Mouse (Mus musculus) lung, embryonic 14.5 days (tissue): Measurements from ENCODE around the gene Gatad2b. TPM values are rescaled to one million over a fixed set of nuclear protein-coding genes. Genes with fewer than 3 reads are reported as not detected.
A peak's percentile ranks its signal among the peaks of the same experiment; 100 is the strongest.

Source experiments
- ATAC-seq: fragments of 200-750 bp; cut with Nextera tagmentation; 2 replicates; pipeline ENCODE4 v1.8.0; 2017; ENCODE audit warnings: mild to moderate bottlenecking, moderate TSS enrichment, moderate library complexity; ENCODE audit not compliant: insufficient read depth
- DNase-seq: peaks from one replicate; pipeline ENCODE4 v3.0.0-alpha.2; 2015
- H3K27ac ChIP-seq: fragments of 300-500 bp; sonication (generic); 2 replicates; pipeline ENCODE4 v1.5.1; 2014; ENCODE audit warnings: low read depth, mild to moderate bottlenecking, moderate library complexity
- H3K27me3 ChIP-seq: fragments of 300-500 bp; sonication (generic); 2 replicates; pipeline ENCODE4 v1.6.1; 2014; ENCODE audit warnings: low read length, control low read depth; ENCODE audit not compliant: insufficient read depth
- H3K36me3 ChIP-seq: fragments of 300-500 bp; sonication (generic); 2 replicates; pipeline ENCODE4 v1.6.1; 2014; ENCODE audit warnings: control low read depth; ENCODE audit not compliant: insufficient read depth
- H3K4me1 ChIP-seq: fragments of 300-500 bp; sonication (generic); 2 replicates; pipeline ENCODE4 v1.6.1; 2014; ENCODE audit warnings: antibody characterized with exemption, control low read depth; ENCODE audit not compliant: insufficient read depth
- H3K4me2 ChIP-seq: fragments of 300-500 bp; sonication (generic); 2 replicates; pipeline ENCODE4 v1.6.1; 2014; ENCODE audit warnings: mild to moderate bottlenecking
- H3K4me3 ChIP-seq: fragments of 300-500 bp; sonication (generic); 2 replicates; pipeline ENCODE4 v1.5.1; 2014; ENCODE audit warnings: low read depth, low read length
- H3K9ac ChIP-seq: fragments of 300-500 bp; sonication (generic); 2 replicates; pipeline ENCODE4 v1.6.1; 2014
- H3K9me3 ChIP-seq: fragments of 300-500 bp; sonication (generic); 2 replicates; pipeline ENCODE4 v1.6.1; 2016; ENCODE audit warnings: low read depth, low read length, control low read depth
- CTCF ChIP-seq: IDR thresholded peaks from 2 replicates; pipeline ENCODE4 v1.5.1; 2016; ENCODE audit warnings: antibody characterized with exemption, low read depth
- WGBS: fragments of 180-500 bp; shearing (Covaris S2); extraction: QIAGEN DNeasy Blood & Tissue Kit; methylation state at CpG from one replicate; pipeline ENCODE4 v1.1.7; 2014; 5-methylcytosine and 5-hydroxymethylcytosine counted together
- polyA plus RNA-seq: library from polyadenylated mRNA; unstranded; fragments of >200 nt; fragmentation: Nextera tagmentation; extraction: Ambion mirVana; gene quantifications from 2 replicates; pipeline ENCODE4 v1.2.1, GENCODE M21; 2014

Gene Gatad2b
- polyA plus RNA-seq, 1 experiment from 2014 or later = 15.8 TPM

- Histone ChIP-seq H3K4me1 (peaks cover 17% of the 10 kb centered on the region), H3K4me2 (peak within 1 kb of the TSS; percentile 99), H3K9ac (peak within 1 kb of the TSS; percentile 74), H3K36me3 (peaks cover 58% of the 10 kb centered on the region), H3K9me3 (no peaks in the 10 kb centered on the region), H3K4me3 (peak within 1 kb of the TSS; percentile 66), H3K27ac (peak within 1 kb of the TSS; percentile 92), H3K27me3 (no peaks in the 10 kb centered on the region)
- ATAC-seq = peak; percentile 74
- WGBS = under 1% methylated on average over 55 of the region's 55 CpGs
- peak; percentile 79 for DNase-seq
- TF ChIP-seq CTCF = no peak
These were observed 96.8 kb downstream of the Gatad2b start, which contains the start of gene Slc27a3 for GRCm38 (mm10) chr3:90389511-90390490. Gene Slc27a3, minus strand, starts transcription at chr3:90389938.

GRCm38 (mm10) chr3:90391004-90391403 is 98.0 kb downstream of the Gatad2b start:
- TF ChIP-seq CTCF = no peak
- ATAC-seq (no peak), DNase-seq (no peak)
- Histone ChIP-seq H3K9me3 (no peaks in the 10 kb centered on the region), H3K4me1 (peaks cover 17% of the 10 kb centered on the region), H3K36me3 (peaks cover 60% of the 10 kb centered on the region), H3K4me3 (no peak overlapping the region), H3K9ac (no peak overlapping the region), H3K27ac (no peak overlapping the region), H3K4me2 (no peak overlapping the region), H3K27me3 (no peaks in the 10 kb centered on the region)
- 53% methylated on average over 4 of the region's 4 CpGs for WGBS

- H3K4me1 ChIP-seq = peaks cover 17% of the 10 kb centered on the region
- no peak overlapping the region for H3K4me3 ChIP-seq
- no peak for DNase-seq
- no peaks in the 10 kb centered on the region for H3K27me3 ChIP-seq
- ATAC-seq = no peak
- H3K27ac ChIP-seq = no peak overlapping the region
- no peak for TF ChIP-seq CTCF
- H3K4me2 ChIP-seq = no peak overlapping the region
- H3K36me3 ChIP-seq = peaks cover 61% of the 10 kb centered on the region
- 80% methylated on average over 8 of the region's 8 CpGs for WGBS
- no peak overlapping the region for H3K9ac ChIP-seq
- no peaks in the 10 kb centered on the region for H3K9me3 ChIP-seq
These were observed 99.0 kb downstream of the Gatad2b start for GRCm38 (mm10) chr3:90391941-90392340.

GRCm38 (mm10) chr3:90392661-90393060 is 99.7 kb downstream of the Gatad2b start:
- Histone ChIP-seq H3K9ac (no peak overlapping the region), H3K9me3 (no peaks in the 10 kb centered on the region), H3K36me3 (peaks cover 62% of the 10 kb centered on the region), H3K4me2 (no peak overlapping the region), H3K4me1 (peaks cover 16% of the 10 kb centered on the region), H3K27me3 (no peaks in the 10 kb centered on the region), H3K4me3 (no peak overlapping the region), H3K27ac (no peak overlapping the region)
- ATAC-seq (no peak), DNase-seq (no peak)
- 89% methylated on average over 3 of the region's 3 CpGs for WGBS
- no peak for TF ChIP-seq CTCF

GRCm38 (mm10) chr3:90395629-90396028 is 102.7 kb downstream of the Gatad2b start:
- no peak overlapping the region for H3K27ac ChIP-seq
- no peaks in the 10 kb centered on the region for H3K9me3 ChIP-seq
- ATAC-seq (no peak), DNase-seq (no peak)
- WGBS = 79% methylated on average over 3 of the region's 3 CpGs
- no peak for TF ChIP-seq CTCF
- no peak overlapping the region for H3K9ac ChIP-seq
- no peaks in the 10 kb centered on the region for H3K27me3 ChIP-seq
- H3K36me3 ChIP-seq = peaks cover 89% of the 10 kb centered on the region
- H3K4me3 ChIP-seq = no peak overlapping the region
- peaks cover 1% of the 10 kb centered on the region; the same call in 1 of the 2 replicates for H3K4me1 ChIP-seq
- H3K4me2 ChIP-seq = no peak overlapping the region

GRCm38 (mm10) chr3:90400993-90401392 is 108.0 kb downstream of the Gatad2b start:
- no peak for ATAC-seq
- DNase-seq = no peak
- TF ChIP-seq CTCF = no peak
- no peaks in the 10 kb centered on the region for H3K9me3 ChIP-seq
- no peaks in the 10 kb centered on the region for H3K4me1 ChIP-seq
- H3K9ac ChIP-seq = no peak overlapping the region
- H3K4me2 ChIP-seq = no peak overlapping the region
- WGBS = 52% methylated on average over 4 of the region's 4 CpGs
- no peak overlapping the region for H3K4me3 ChIP-seq
- H3K27ac ChIP-seq = no peak overlapping the region
- H3K27me3 ChIP-seq = no peaks in the 10 kb centered on the region
- H3K36me3 ChIP-seq = peaks cover 94% of the 10 kb centered on the region

GRCm38 (mm10) chr3:90404121-90404520 is 111.1 kb downstream of the Gatad2b start:
- no peak overlapping the region for H3K4me3 ChIP-seq
- TF ChIP-seq CTCF = no peak
- no peaks in the 10 kb centered on the region for H3K27me3 ChIP-seq
- DNase-seq (no peak), ATAC-seq (no peak)
- no peak overlapping the region for H3K27ac ChIP-seq
- no peak overlapping the region for H3K4me2 ChIP-seq
- no peak overlapping the region for H3K9ac ChIP-seq
- 78% methylated on average over 3 of the region's 3 CpGs for WGBS
- H3K36me3 ChIP-seq = peaks cover 99% of the 10 kb centered on the region
- no peaks in the 10 kb centered on the region for H3K9me3 ChIP-seq
- no peaks in the 10 kb centered on the region for H3K4me1 ChIP-seq
